Mouse (Mus musculus) urinary bladder, postnatal 25 days (tissue): ENCODE results near the gene Camk2g.
A peak's percentile ranks its signal among the peaks of the same experiment; 100 is the strongest.

Experiments used
- DNase-seq: peaks from one replicate; pipeline ENCODE4 v3.0.0; 2022; ENCODE audit warnings: low spot score

The Camk2g gene

DNA sequence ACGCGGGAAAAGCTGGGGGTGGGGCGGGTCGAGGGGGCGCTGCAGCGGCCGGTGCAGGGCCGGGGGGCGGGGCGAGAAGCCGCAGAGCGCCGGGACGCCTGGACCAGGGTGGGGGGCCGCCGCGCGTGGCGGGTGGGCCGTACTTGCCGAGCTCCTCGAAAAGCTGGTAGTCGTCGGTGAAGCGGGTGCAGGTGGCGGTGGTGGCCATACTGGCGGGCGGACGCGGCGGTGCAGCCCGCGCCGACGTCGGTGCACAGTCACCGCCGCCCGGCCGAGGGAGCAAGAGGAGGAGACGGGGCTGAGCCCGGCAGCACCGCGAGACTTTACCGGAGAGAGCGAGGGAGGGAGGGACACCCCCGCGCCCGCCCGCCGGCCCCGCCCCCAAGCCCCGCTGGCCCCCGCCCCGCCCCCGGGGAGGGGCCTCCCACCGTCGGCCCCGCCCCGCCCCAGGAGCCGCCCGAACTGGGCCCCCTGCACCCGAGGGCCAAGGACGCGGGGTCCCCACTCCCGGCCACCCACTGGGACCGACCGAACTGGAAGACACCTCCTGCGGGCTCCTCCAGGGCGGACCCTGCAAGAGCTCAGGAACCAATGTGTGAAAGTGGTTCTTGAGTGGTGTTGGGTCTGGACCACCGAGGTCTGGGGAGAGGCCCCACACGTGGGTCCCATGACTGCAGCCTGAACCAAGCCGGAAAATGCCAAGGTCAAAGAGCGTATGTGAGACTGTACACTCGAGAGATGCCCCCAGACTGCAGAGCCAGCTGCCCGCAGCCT is at the start of gene Camk2g:
Gene Camk2g (minus strand): TSS at position 331 of the 774 bp plus-strand sequence.
- peak; percentile 72 for DNase-seq

DNA sequence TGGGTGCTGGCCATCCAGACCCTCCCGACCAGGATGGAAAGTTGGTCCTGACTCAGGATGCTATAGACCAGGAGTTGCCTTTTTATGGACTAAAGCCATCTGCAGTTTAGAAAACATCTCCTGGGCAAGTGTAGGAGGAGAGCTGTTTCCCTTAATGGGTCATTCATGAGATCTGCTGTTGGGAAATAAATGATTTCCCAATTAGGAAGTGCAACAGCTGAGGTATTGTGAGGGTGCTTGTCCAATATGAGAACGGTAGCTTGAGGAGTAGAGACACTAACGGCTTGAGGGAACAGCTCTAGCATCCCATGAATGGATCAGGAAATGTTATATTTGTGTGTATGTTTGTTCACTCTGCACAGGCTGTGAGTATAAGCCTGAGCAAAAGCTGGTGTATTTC is 48.7 kb upstream of the Camk2g start:
- no peak for DNase-seq

DNA sequence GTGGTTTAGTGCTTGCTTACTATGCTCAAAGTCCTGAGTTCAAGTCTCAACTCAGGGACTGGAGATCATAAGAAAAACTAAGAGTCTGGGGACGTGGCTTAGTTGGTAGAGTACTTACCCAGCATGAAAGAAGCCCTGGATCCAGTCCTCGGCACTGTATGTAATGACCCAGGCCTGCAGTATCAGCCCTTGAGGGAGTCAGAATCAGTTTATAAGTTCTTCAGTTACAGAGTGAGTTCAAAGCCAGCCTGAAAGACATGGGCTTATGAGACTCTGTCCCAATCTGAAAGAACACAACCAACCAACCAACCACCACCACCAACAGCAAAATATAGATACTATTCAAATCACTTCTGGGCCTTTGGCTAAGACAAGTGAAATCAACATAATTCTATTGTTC is 47.6 kb upstream of the Camk2g start:
- DNase-seq: no peak

DNA sequence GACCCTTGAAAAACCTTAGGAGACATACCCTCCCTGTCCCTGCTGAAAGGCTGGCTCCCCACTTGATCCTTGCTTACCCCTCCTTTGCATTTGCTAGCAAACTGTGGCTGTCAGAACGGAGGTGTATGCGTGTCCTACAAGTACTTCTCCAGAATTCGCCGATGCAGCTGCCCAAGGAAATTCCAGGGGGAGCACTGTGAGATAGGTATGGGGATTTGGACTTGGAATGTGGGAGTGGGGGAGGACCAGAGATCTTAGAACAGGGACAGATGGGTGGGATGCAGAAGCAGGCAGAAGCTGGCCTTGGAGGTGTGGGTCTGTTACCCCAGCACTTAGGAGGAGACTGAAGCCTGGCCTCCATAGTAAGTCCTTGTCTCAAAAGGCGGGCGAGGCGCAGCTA is 43.8 kb upstream of the Camk2g start:
- DNase-seq: no peak

DNA sequence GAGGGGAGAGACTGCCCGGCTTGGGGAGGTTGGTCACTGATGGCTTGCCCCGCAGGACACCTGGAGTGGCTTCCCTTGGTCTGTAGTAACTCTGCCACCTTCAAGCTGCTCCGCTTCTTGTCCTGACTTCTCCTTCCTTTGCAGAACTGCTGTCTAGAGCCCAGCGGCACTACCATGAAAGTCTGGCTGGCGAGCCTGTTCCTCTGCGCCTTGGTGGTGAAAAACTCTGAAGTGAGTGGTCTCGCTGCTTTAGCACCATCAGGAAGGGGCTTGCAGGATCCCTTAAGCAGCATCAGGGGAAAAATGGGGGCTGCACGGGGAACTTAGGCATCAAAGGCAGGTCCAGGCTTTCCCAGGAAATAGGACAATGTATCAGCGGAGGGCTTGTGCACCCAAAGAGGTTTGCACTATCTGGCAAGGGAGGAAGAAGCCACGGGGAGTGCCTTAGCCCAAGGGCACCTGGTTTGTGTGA is 43.1 kb upstream of the Camk2g start:
- DNase-seq: no peak

DNA sequence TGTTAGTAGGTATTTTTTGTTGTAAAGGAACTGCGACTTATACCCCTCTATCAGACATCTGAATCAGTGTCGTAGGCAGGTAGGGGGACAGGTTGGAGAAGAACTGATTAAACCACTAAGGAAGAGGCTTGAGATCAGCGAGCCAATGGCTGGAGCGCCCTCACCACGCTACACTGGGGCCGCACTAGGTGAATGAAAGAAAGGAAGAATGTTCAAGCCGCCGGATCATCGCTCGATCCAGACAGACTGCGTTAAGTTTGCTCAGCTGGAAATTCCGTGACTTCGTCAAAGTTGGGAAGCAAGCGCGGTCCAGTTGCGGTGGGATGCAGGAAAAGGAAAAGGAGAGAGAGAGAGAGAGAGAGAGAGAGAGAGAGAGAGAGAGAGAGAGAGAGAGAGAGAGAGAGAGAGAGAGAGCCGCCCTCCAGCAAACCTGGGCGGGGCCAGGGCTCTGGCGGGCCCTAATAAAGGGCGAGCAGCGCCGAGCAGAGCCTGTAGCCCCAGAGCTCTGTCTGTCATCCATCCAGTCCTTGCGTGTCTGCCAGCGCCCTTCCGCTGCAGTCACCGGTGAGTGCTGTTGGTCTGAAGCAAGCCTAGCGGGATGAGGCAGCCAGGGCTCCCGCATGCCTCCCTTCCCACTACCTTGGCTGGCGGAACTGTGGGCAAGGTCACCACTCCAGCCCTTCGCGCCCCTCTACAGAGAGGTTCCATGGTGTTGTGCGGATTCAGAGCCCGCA is 42.5 kb upstream of the Camk2g start, which contains the start of gene Plau:
Gene Plau (plus strand): TSS at position 490 of the 734 bp plus-strand sequence.
- peak; percentile 75 for DNase-seq

DNA sequence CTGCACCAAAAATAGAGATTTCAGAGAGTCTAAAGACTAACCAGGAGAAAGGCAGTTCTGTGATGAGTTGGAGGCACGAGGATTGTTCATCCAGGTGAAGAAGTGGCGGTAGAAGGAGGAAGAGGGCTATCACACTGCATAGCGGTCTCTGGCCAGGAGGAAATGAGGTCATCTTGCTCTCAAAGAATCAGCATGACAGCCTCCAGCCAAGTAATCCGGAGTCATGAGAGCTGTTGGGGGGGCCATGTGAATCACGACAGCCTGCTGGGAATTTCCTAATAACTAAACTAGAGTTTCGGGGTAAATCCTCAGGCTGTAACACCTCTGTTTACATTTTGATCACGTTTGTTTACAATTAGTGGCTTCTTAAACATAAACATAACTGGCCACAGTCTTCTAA is 40.2 kb upstream of the Camk2g start:
- no peak for DNase-seq

DNA sequence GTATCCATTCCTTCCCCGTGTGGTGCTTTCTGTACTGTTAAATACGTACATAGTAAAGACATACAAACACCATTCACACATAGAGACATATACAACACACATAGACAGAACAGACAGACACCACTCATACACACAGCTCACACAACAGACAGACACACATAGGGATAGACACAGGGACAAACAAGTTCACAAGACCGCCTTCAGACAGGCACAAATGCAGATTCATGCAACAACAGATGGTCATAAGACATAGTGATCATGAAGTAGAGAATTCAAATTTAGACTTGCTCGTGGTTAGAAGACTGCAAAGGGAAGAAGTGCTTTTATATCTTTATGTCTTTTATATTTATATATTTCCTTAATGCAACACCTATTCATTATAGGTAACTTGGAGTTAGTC is 39.6 kb upstream of the Camk2g start:
- DNase-seq: no peak

DNA sequence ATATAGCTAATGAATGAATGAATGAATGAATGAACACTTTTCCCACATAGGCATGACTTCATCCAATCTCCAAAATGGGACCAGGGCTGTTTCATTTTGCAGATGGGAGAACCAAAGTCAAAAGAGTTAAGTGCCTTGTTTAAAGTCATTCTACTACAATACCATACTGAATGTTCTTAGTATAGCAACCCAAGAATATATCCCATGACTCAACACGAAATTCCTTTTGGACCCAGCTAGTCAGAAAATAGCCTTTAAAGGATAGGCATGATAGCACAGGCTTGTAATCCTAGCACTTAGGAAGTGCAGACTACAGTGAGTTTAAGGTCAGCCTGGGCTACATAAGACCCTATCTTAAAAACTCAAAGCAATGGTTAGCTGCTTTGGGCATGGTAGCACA is 38.0 kb upstream of the Camk2g start:
- no peak for DNase-seq

DNA sequence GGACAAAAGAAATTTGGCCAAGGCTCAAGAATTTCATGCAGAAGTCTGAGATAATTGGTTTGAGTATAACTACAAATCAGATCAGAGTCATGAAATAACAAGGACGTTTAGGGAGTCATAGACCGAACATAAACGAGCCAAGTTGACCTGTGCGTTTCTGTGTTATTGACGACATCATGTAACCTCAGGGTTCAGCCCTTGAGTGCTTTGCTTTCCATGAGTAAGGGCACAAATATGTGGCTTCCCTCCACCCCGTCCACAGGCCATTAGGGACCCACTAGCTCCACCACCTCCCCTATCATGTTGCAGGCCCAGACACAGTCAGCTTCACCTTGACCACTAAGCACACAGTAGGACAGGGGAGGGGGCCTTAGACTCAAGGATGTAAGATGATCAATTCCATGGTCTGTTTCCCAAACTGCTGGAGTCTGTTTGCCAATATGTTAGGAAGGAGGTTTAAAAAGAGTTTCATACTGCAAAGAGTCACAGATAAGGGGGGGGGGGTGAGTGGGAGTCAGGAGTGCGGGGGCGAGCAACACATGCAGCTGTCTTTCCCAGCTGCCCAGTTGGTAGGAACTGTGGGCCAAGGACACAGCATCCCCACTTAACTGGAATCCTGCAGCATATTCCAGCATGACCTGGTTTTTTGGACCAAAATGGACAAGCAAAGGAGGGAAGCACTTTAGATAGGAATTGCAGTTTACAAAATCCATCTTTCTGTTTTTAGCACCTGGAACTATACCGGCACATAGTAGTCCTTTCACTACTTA is 37.4 kb upstream of the Camk2g start:
- DNase-seq: no peak

DNA sequence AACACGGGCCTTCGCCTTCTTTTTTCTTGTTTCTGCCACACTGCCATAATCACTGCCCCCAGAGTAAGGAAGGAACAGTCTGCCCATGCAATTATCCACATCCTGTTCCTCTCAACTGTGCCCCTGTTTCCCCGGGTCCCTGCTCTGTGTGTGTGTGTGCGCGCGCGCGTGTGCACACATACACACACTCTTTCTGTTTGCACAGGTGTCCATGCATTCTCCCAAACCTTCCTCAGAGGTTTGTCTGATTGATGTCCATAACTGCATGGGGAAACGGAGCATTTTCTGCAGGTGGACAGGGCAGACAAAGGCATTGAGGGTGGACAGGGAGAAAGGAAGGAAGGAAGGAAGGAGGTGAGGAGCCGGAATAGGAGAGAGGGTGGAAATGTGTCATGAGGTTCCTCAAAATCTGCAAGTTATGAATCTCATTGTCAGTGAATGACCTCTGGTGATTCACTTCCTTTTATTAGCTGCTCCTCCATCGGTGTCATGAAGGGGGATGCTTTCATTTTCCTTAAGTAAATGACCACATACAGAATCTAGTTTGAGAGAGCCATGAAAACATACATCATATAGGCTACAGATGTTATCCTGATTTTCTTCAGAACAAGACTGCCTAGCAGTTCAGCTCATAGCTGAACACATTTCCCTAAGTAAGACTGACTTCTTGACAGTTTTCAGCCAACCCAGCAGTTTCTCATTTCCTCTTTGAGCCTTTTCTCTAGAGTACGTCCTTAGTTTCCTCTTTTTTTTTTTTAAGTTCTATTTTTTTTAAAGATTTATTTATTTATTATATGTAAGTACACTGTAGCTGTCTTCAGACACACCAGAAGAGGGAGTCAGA is 35.9 kb upstream of the Camk2g start:
- DNase-seq: no peak

DNA sequence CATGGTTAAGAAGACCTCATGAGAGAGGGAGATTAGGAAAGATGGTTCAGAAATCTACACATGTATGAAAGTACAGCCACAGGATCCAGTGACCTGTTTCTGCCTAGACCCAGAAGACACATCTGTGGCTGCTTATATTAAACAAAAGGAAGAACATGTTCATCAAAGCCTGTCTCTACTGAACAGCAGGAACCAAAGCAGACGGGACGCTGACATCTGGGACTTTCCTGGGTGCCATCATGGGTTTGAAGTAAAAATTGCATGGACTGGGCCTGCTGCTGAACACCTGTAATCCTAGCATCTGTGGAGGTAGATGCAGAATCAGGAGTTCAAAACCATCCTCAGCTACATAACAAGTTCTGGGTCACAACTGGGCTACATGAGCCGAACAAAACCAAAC is 34.6 kb upstream of the Camk2g start:
- no peak for DNase-seq

DNA sequence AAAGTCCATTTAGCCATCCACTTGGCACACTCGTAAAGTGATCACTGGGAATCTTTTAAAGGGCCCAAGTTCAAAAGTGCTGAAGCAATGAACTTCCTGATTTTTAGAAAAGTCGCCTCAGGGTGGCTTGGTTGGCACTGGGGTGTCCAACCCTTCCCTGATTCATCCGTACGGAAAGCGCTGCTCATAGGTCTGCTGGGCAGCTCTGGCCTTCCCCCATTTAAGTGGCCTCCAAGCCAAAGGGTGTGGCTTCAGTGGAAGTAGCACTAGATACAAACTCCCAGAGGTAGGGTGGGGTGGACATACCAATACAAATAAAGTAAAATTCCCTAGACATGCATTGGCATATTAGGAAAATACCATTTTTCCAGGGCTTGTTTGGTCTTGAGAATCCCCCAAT is 33.6 kb upstream of the Camk2g start:
- DNase-seq: no peak

DNA sequence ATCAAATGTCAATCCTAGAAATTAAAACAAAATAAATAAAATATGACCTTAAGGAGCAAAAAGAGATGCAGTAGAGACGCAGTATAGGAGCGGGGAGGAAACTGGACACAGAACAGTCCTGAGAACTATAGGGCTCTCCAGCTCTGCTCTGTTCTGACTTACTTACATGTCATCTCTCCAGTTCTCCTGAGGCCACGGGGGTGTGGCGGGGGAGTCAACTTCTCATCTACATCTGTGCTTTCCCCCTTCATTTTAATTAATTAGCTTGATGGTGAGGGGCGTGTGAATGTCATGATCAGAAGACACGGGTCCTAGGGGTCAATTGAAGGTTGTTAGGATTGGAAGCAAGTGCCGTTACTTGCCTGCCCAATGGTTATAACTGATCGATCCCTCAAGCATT is 33.2 kb upstream of the Camk2g start:
- no peak for DNase-seq

DNA sequence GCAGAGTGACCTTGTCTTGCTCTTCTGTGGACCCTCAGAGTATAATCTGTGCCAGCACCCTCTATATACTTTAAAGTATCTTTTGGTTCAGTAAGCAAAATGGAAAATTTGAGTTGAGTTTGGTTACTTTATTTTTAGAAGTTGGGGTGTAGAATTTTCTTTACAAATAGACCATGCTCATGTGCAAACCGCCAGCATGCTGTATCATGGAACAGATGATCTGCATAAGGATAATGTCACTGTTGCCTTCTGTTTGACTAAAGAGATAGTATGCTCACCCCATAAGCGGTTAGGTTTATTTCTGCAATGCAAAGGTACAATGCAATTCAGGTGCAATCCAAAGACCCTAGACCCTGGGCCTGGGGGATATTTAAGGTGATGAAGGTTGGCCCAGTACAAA is 31.6 kb upstream of the Camk2g start:
- DNase-seq: no peak

DNA sequence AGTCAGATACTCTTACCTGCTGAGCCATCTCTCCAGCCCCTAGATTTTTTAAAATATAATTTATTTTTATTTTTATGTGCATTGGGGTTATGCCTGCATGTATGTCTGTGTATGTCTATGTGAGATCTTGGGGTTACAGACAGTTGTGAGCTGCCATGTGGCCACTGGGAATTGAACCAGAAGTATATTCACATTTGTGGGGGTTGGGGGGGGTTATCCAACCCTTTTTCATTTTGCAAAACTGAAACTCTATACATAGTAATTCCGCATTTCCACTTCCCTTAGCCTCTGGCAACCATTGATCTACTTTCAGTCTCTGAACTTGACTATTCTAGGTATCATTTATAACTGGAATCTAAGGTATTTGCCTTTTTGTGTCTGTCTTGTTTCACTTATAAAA is 30.6 kb upstream of the Camk2g start:
- DNase-seq: no peak

DNA sequence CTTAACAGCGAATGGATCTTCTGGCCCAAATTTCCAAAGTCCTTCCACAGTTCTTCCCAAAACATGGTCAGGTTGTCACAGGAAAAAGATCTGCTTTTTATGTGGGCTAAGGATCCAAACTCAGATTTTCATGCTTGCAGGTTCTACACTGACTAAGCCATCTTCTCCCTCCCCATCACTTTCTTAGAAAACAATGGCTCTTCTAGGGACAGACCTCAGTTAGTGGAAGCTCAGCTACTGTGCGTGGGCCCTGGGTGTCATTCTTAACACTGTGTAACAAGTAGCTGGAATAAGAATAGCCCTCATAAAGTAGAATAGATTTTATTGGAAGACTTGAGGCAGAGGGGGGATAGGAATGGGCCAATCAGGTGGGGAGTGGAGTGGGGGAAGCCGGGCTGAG is 21.6 kb upstream of the Camk2g start:
- no peak for DNase-seq

DNA sequence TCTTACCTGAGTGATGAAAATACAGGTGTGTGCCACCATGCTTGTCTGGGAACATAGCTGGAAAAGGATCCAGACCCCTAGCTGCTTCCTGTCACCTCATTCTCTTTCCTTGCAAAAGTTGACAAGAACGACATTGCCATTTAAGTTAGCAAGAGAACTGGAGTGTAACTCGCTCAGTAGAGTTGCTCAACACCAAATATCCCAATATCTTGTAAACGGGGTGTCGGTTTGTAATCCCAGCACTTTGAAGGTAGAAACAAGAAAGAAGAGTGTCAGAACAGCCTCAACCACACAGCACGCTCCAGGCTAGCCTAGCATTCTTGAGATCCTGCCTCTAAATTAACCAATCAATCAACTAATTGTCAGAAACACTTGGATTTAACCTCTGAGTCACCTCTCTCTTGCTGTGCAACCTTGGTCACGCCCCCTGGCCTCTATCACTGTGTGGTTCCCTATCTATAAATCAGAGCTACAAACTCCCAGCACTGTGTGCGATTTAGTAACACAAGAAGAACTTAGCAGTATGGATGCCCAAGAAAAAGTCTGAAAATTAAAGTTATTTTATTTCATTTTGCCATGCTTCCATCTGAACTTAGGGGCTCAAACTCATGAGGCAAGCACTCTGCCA is 18.0 kb upstream of the Camk2g start:
- DNase-seq: no peak

DNA sequence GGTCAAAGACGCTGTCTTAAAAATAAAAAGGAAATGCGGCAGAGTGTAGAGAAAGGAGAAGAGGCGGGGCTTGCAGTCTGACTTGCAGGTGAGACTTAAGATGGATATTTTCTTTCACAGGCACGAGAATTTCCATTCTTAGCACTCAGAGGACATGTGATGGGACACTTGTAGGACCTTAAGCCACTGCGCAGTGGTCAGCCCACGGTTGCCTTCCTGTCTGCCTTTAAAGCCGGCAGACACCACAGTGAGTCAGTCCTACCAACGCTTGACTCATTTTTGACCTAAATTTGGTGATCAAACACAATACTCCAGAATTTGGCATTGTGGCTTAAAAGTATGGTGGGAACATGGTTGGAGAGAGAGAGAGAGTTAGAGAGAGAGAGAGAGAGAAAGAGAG is 17.3 kb upstream of the Camk2g start:
- no peak for DNase-seq

DNA sequence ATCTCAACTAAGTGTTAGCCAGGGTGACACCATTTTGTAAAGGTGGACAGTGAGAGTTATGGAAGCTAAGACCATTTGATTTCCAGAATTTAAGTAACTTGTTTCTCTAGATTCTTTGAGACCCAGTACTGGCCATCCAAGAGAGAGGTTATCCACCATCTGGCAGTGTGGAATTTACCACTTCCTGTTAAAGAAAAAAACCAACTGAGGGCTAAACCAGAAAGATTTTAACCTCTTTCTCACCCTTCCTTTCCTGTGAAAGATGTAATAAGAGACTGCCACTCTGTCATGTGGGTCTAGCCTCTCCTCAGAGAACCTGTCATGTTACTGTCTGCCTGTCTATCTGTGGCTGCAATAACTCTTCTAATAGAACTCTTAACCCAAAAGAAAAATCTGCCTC is 15.9 kb upstream of the Camk2g start:
- DNase-seq: no peak

DNA sequence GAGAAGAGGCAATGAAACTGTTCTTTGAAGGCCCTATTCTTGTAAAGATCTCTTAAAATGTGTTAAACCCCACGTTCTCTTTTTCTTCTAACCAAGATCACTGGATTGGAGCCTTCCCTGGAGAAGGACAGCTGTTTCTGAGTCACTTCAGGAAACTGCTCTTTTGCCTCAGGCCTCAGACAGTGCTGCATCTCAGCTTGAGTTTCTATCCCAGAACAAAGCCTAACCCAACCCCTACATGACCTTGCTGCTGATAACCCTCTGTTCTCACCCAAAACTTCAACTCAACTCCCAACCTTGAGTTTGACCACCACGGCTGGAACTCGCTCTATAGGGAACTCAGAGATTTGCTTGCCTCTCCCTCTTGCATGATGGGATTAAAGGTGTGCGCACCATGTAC is 15.5 kb upstream of the Camk2g start:
- no peak for DNase-seq
